Mouse (Mus musculus) CH12.LX (cell line): ENCODE data around the gene Kcnb1. TPM values are rescaled to one million over a fixed set of nuclear protein-coding genes. Genes with fewer than 3 reads are reported as not detected.

Experiments used
- DNase-seq: peaks from one replicate; pipeline ENCODE4 v3.0.0-alpha.2; 2013; ENCODE audit errors: extremely low read depth
- H3K27ac ChIP-seq: 2 replicates; pipeline ENCODE4 v1.5.1; 2012; ENCODE audit warnings: low read depth, mild to moderate bottlenecking, control low read depth, moderate library complexity; ENCODE audit not compliant: insufficient read depth
- H3K27me3 ChIP-seq: replicated peaks from 2 replicates; pipeline ENCODE3; 2012; ENCODE audit warnings: inconsistent platforms
- H3K36me3 ChIP-seq, 2 experiments: replicated peaks in 1 of 2; 2 replicates each; pipeline versions ENCODE3 to v1.6.1; 2012; ENCODE audit warnings: inconsistent platforms in 1 of 2, low read length in 1 of 2, mild to moderate bottlenecking in 1 of 2, mixed read lengths in 1 of 2, moderate library complexity in 1 of 2; ENCODE audit not compliant: control insufficient read depth in 1 of 2, insufficient read depth in 1 of 2
- H3K4me1 ChIP-seq, 2 experiments: 2 replicates each; pipeline ENCODE4 v1.6.1; 2012; ENCODE audit warnings: inconsistent platforms in 1 of 2, moderate library complexity in 1 of 2; ENCODE audit not compliant: insufficient read depth in 2 of 2, control insufficient read depth in 1 of 2
- H3K4me2 ChIP-seq: 2 replicates; pipeline ENCODE4 v1.6.1; 2012; ENCODE audit warnings: low read depth, mild to moderate bottlenecking, control low read depth; ENCODE audit not compliant: poor library complexity, insufficient read depth, severe bottlenecking
- H3K4me3 ChIP-seq, 3 experiments: fragments of 150-350 bp in 1 of 3; sonication (generic) in 1 of 3; replicated peaks in 1 of 3; 2 replicates each; pipeline versions ENCODE3 to v1.5.1; 2011 to 2012; ENCODE audit warnings: low read depth in 2 of 3, low read length in 2 of 3, mild to moderate bottlenecking in 2 of 3, moderate library complexity in 2 of 3, control low read depth in 1 of 3, improper control_type of control experiment in 1 of 3, inconsistent platforms in 1 of 3, mixed read lengths in 1 of 3; ENCODE audit not compliant: poor library complexity in 1 of 3
- H3K79me2 ChIP-seq: replicated peaks from 2 replicates; pipeline ENCODE4 v1.6.1; 2012; ENCODE audit warnings: mild to moderate bottlenecking, moderate library complexity; ENCODE audit not compliant: control insufficient read depth, poor library complexity, insufficient read depth, severe bottlenecking; ENCODE audit errors: extremely low read depth
- H3K9ac ChIP-seq: 2 replicates; pipeline ENCODE4 v1.6.1; 2012; ENCODE audit warnings: low read depth, mild to moderate bottlenecking, control low read depth, moderate library complexity; ENCODE audit not compliant: insufficient read depth
- H3K9me3 ChIP-seq: replicated peaks from 2 replicates; pipeline ENCODE3; 2012; ENCODE audit warnings: low read length, inconsistent platforms, mixed read lengths
- BHLHE40 ChIP-seq: IDR thresholded peaks from 2 replicates; pipeline ENCODE4 v1.6.1; 2011; ENCODE audit warnings: mild to moderate bottlenecking, low read depth, low read length, improper control_type of control experiment
- CHD1 ChIP-seq: IDR thresholded peaks from 2 replicates; pipeline ENCODE4 v1.6.1; 2012; ENCODE audit warnings: low read depth, low read length, improper control_type of control experiment, inconsistent platforms
- CHD2 ChIP-seq: IDR thresholded peaks from 2 replicates; pipeline ENCODE4 v1.6.1; 2011; ENCODE audit warnings: low read length, improper control_type of control experiment
- CTCF ChIP-seq, 2 experiments: IDR thresholded peaks in 1 of 2; conservative IDR thresholded peaks in 1 of 2; 2 replicates each; pipeline ENCODE4 v1.5.1; 2011 to 2012; ENCODE audit warnings: low read depth in 2 of 2, low read length in 2 of 2, improper control_type of control experiment in 1 of 2, inconsistent platforms in 1 of 2, mild to moderate bottlenecking in 1 of 2, moderate library complexity in 1 of 2
- E2F4 ChIP-seq: IDR thresholded peaks from 2 replicates; pipeline ENCODE4 v1.6.1; 2011; ENCODE audit warnings: low read depth, low read length, improper control_type of control experiment; ENCODE audit not compliant: insufficient replicate concordance
- JUND ChIP-seq: conservative IDR thresholded peaks from 2 replicates; pipeline ENCODE4 v1.6.1; 2011; ENCODE audit warnings: low read depth, low read length, improper control_type of control experiment
- MAFK ChIP-seq: IDR thresholded peaks from 2 replicates; pipeline ENCODE4 v1.6.1; 2011; ENCODE audit warnings: low read length, improper control_type of control experiment; ENCODE audit not compliant: insufficient replicate concordance
- MAX ChIP-seq: IDR thresholded peaks from 2 replicates; pipeline ENCODE4 v1.6.1; 2011; ENCODE audit warnings: low read length, improper control_type of control experiment
- MAZ ChIP-seq: IDR thresholded peaks from 2 replicates; pipeline ENCODE4 v1.6.1; 2012; ENCODE audit warnings: low read depth, mild to moderate bottlenecking, inconsistent platforms, low read length, improper control_type of control experiment, moderate library complexity
- MEF2A ChIP-seq: IDR thresholded peaks from 2 replicates; pipeline ENCODE4 v1.6.1; 2014; ENCODE audit warnings: low read depth, mild to moderate bottlenecking, inconsistent platforms, low read length, improper control_type of control experiment, borderline replicate concordance
- MXI1 ChIP-seq: IDR thresholded peaks from 2 replicates; pipeline ENCODE4 v1.6.1; 2011; ENCODE audit warnings: mild to moderate bottlenecking, low read depth, low read length, improper control_type of control experiment
- MYC ChIP-seq: IDR thresholded peaks from 2 replicates; pipeline ENCODE4 v1.6.1; 2011; ENCODE audit warnings: low read depth, mild to moderate bottlenecking, improper control_type of control experiment, low read length
- NRF1 ChIP-seq: IDR thresholded peaks from 2 replicates; pipeline ENCODE4 v1.6.1; 2014; ENCODE audit warnings: low read depth, mild to moderate bottlenecking, inconsistent platforms, low read length, improper control_type of control experiment, moderate library complexity
- PAX5 ChIP-seq: IDR thresholded peaks from 2 replicates; pipeline ENCODE4 v1.6.1; 2012; ENCODE audit warnings: low read length, inconsistent platforms, mixed read lengths
- RAD21 ChIP-seq: IDR thresholded peaks from 2 replicates; pipeline ENCODE4 v1.6.1; 2011; ENCODE audit warnings: low read depth, mild to moderate bottlenecking, low read length, improper control_type of control experiment, moderate library complexity
- SMC3 ChIP-seq: IDR thresholded peaks from 2 replicates; pipeline ENCODE4 v1.6.1; 2011; ENCODE audit warnings: low read depth, low read length, improper control_type of control experiment
- UBTF ChIP-seq: IDR thresholded peaks from 2 replicates; pipeline ENCODE4 v1.6.1; 2012; ENCODE audit warnings: low read depth, mild to moderate bottlenecking, inconsistent platforms, low read length, improper control_type of control experiment, moderate library complexity
- USF1 ChIP-seq: IDR thresholded peaks from 2 replicates; pipeline ENCODE4 v1.6.1; 2014; ENCODE audit warnings: low read depth, mild to moderate bottlenecking, inconsistent platforms, low read length, improper control_type of control experiment
- USF2 ChIP-seq: conservative IDR thresholded peaks from 2 replicates; pipeline ENCODE4 v1.6.1; 2011; ENCODE audit warnings: low read depth, low read length, improper control_type of control experiment
- ZC3H11A ChIP-seq: IDR thresholded peaks from 2 replicates; pipeline ENCODE4 v1.6.1; 2012; ENCODE audit warnings: low read depth, mild to moderate bottlenecking, inconsistent platforms, low read length, improper control_type of control experiment
- ZMIZ1 ChIP-seq: IDR thresholded peaks from 2 replicates; pipeline ENCODE4 v1.6.1; 2012; ENCODE audit warnings: low read depth, mild to moderate bottlenecking, inconsistent platforms, low read length, improper control_type of control experiment
- dilution Hi-C: fragments of 300-500 bp; cut with MboI; formaldehyde crosslinking; loops from 2 replicates; pipeline ENCODE4 v1.14.3; 2020; ENCODE audit warnings: low sequenced_read_pairs; ENCODE audit not compliant: extremely low pct_unique_long_range_greater_than_20kb, extremely low pct_ligation_motif_present
- in situ Hi-C: fragments of 300-500 bp; cut with MboI; formaldehyde crosslinking; loops from 3 replicates; pipeline ENCODE4 v1.14.3; 2019; ENCODE audit warnings: low sequenced_read_pairs, low pct_ligation_motif_present, low pct_unique_long_range_greater_than_20kb, mixed read lengths
- polyA plus RNA-seq: library from polyadenylated mRNA; unstranded; fragments of >175 nt; gene quantifications from 2 replicates; pipeline ENCODE4 v1.2.1, GENCODE M21; 2012; ENCODE audit warnings: low read depth; ENCODE audit not compliant: insufficient read length
- total RNA-seq, 2 experiments: library from RNA; depleted of rRNA; stranded (reverse); fragments of 300-350 nt in 1 of 2; fragments of >200 nt in 1 of 2; gene quantifications; 2 replicates each; pipeline ENCODE4 v1.2.3; 2012 to 2014

Kcnb1 gene
- total and polyA plus RNA-seq, 3 experiments, result 2.5 to 6.6 (median 5.1) TPM

DNA sequence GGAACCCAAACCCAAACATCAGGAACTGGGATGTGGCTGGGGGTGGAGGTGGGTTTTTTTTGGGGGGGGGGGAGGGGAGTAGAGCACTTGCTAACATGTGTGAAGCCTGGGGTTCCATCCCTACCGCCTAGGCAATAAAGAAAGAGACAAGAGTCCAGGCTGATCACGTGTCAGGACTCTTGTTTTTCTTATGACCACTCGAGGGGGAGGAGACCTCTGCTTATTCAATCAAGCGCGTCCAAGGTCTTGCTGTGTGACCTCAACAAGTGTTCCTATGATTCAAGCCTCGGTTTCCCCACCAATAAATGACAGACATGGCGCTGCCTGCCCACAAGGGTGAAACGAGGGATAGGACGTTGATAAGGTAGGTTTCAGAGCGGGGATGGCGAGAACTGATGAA lies 103.9 kb downstream of the Kcnb1 start:
- no peak overlapping the region for H3K27ac ChIP-seq
- peaks cover 4% of the 10 kb centered on the region for H3K9me3 ChIP-seq
- H3K9ac ChIP-seq, result no peak overlapping the region
- no peak for DNase-seq
- H3K4me3 ChIP-seq, result peak overlapping the region in 1 of 3 experiments; percentile 1
- peaks cover 24% of the 10 kb centered on the region for H3K27me3 ChIP-seq
- in situ Hi-C loops, result no loop called here
- no peaks in the 10 kb centered on the region for H3K36me3 ChIP-seq
- H3K79me2 ChIP-seq, result no peaks in the 10 kb centered on the region
- peak overlapping the region; percentile 69; the same call in 1 of the 2 replicates for H3K4me2 ChIP-seq
- H3K4me1 ChIP-seq, result peaks cover 14 to 22% of the 10 kb centered on the region in 2 experiments
- TF ChIP-seq CHD1, result no peak
- peak; percentile 32; the same call in 1 of the 2 replicates for TF ChIP-seq USF1
- 0 out of 2 replicates have a peak, but pooled peaks have one; percentile 22 for TF ChIP-seq MAX
- TF ChIP-seq MYC, result no peak
- TF ChIP-seq USF2, result peak; percentile 28; the same call in 1 of the 2 replicates
- peak; percentile 56 for TF ChIP-seq BHLHE40
- no peak for TF ChIP-seq ZMIZ1
- dilution Hi-C loops, result no loop called here

GRCm38 (mm10) chr2:167081639-167082038 lies 108.3 kb downstream of the Kcnb1 start:
- no peak overlapping the region for H3K4me3 ChIP-seq
- TF ChIP-seq ZC3H11A (no peak), RAD21 (no peak), MAFK (no peak), ZMIZ1 (no peak), NRF1 (no peak), MAZ (no peak)
- in situ Hi-C loops (no loop called here), dilution Hi-C loops (no loop called here)
- H3K9me3 ChIP-seq, result peaks cover 1% of the 10 kb centered on the region
- H3K36me3 ChIP-seq, result no peaks in the 10 kb centered on the region
- H3K9ac ChIP-seq, result no peak overlapping the region
- H3K79me2 ChIP-seq, result no peaks in the 10 kb centered on the region
- peaks cover 18% of the 10 kb centered on the region for H3K27me3 ChIP-seq
- no peak overlapping the region for H3K4me2 ChIP-seq
- H3K4me1 ChIP-seq, result peaks cover 26 to 52% of the 10 kb centered on the region in 2 experiments
- DNase-seq, result no peak
- no peak overlapping the region for H3K27ac ChIP-seq

DNA sequence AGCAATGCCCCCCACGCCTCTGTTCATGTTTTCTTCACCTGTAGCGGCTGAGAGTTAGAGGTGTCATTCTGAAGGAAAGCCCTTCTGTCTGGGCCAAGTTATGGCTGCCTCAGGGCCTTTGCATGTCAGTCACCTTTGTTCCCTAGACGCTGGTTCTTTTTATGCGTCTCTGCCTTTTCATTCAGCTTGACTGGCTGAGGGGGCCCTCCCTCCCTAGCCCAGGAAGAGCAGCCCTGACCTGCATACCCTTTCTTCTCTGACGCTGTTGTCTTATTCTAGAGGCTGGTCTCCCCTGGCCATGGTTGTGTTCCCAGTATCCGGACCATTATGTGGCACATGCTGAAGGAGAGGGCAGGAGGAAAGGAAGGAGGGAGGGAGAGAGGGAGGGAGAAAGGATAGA lies 108.8 kb downstream of the Kcnb1 start:
- Histone ChIP-seq H3K79me2 (no peaks in the 10 kb centered on the region), H3K27ac (no peak overlapping the region), H3K4me3 (no peak overlapping the region), H3K9ac (no peak overlapping the region), H3K9me3 (peaks cover 5% of the 10 kb centered on the region), H3K4me2 (no peak overlapping the region), H3K4me1 (peaks cover 23 to 48% of the 10 kb centered on the region in 2 experiments), H3K27me3 (peaks cover 15% of the 10 kb centered on the region), H3K36me3 (no peaks in the 10 kb centered on the region)
- dilution Hi-C loops, result no loop called here
- TF ChIP-seq E2F4 (no peak), ZC3H11A (no peak), MYC (no peak), PAX5 (no peak), JUND (no peak), MXI1 (no peak), CHD1 (no peak), MAFK (no peak), UBTF (no peak), SMC3 (no peak), NRF1 (no peak), CTCF (conservative IDR thresholded peaks at IDR 0.05 in 1 of 2, IDR thresholded peaks at IDR 0.05 in 1 of 2; ENCODE audit: low read depth in 2 of 2, low read length in 2 of 2) (no peak), MEF2A (no peak), USF2 (no peak), CHD2 (no peak)
- DNase-seq, result no peak
- in situ Hi-C loops, result no loop called here
